Mouse (Mus musculus) small intestine, adult 2 months (tissue): ENCODE data around the gene Efs. TPM values are rescaled to one million over a fixed set of nuclear protein-coding genes. Genes with fewer than 3 reads are reported as not detected.
A peak's percentile ranks its signal among the peaks of the same experiment; 100 is the strongest.

Experiments
- H3K27ac ChIP-seq: fragments of 200-500 bp; 2 replicates; pipeline ENCODE4 v1.5.1; 2012; ENCODE audit warnings: low read depth, low read length, control low read depth, inconsistent platforms; ENCODE audit not compliant: insufficient read depth
- H3K27me3 ChIP-seq: fragments of 200-500 bp; 2 replicates; pipeline ENCODE4 v1.6.1; 2012; ENCODE audit warnings: mild to moderate bottlenecking, moderate library complexity, low read length, inconsistent platforms; ENCODE audit not compliant: control insufficient read depth, insufficient read depth
- H3K36me3 ChIP-seq: fragments of 200-500 bp; 2 replicates; pipeline ENCODE4 v1.6.1; 2012; ENCODE audit warnings: mild to moderate bottlenecking, low read length, control low read depth, inconsistent platforms; ENCODE audit not compliant: control insufficient read depth, insufficient read depth
- H3K4me1 ChIP-seq: fragments of 200-500 bp; 2 replicates; pipeline ENCODE4 v1.6.1; 2012; ENCODE audit warnings: low read length, inconsistent platforms, mixed read lengths; ENCODE audit not compliant: control insufficient read depth, insufficient read depth, insufficient read length
- H3K4me3 ChIP-seq: fragments of 200-500 bp; 2 replicates; pipeline ENCODE4 v1.5.1; 2012; ENCODE audit warnings: low read depth, mild to moderate bottlenecking, control low read depth, inconsistent platforms, low read length, moderate library complexity
- CTCF ChIP-seq: fragments of 200-500 bp; IDR thresholded peaks from 2 replicates; pipeline ENCODE4 v1.5.1; 2012; ENCODE audit warnings: low read depth, mild to moderate bottlenecking, control low read depth, inconsistent platforms, low read length, moderate library complexity, mixed read lengths; ENCODE audit not compliant: insufficient replicate concordance, insufficient read length; ENCODE audit errors: extremely low read depth
- POLR2A ChIP-seq: fragments of 200-500 bp; IDR thresholded peaks from 2 replicates; pipeline ENCODE4 v1.6.1; 2012; ENCODE audit warnings: low read depth, mild to moderate bottlenecking, control low read depth, inconsistent platforms, low read length, moderate library complexity
- WGBS: fragments of 180-500 bp; shearing (Covaris S2); methylation state at CpG from one replicate; pipeline ENCODE4 v1.1.7; 2018; 5-methylcytosine and 5-hydroxymethylcytosine counted together
- polyA plus RNA-seq: library from polyadenylated mRNA; depleted of rRNA; stranded (reverse); fragments of >200 nt; gene quantifications from 2 replicates; pipeline ENCODE4 v1.2.3, GENCODE M21; 2012

Efs gene
- polyA plus RNA-seq, 1 experiment = 5.7 TPM

- no peaks in the 10 kb centered on the region for H3K36me3 ChIP-seq
- no peak within 1 kb of the TSS for H3K4me3 ChIP-seq
- WGBS = 46% methylated on average over 8 of the region's 8 CpGs
- no peaks in the 10 kb centered on the region for H3K4me1 ChIP-seq
- no peak within 1 kb of the TSS for H3K27ac ChIP-seq
- TF ChIP-seq CTCF = no peak
- no peak for TF ChIP-seq POLR2A
- H3K27me3 ChIP-seq = no peaks in the 10 kb centered on the region
Observed at GRCm38 (mm10) chr14:54935904-54936830, 10.2 kb upstream of the Efs start, which contains the start of gene Cmtm5. Cmtm5 (plus strand) TSS chr14:54936261.

- TF ChIP-seq POLR2A (no peak), CTCF (no peak)
- Histone ChIP-seq H3K27me3 (peaks cover 3% of the 10 kb centered on the region; the same call in 1 of the 2 replicates), H3K27ac (no peak within 1 kb of the TSS), H3K4me1 (no peaks in the 10 kb centered on the region), H3K4me3 (no peak within 1 kb of the TSS), H3K36me3 (no peaks in the 10 kb centered on the region)
- WGBS = 54% methylated on average over 6 of the region's 6 CpGs
Observed at GRCm38 (mm10) chr14:54932645-54933150, 6.8 kb upstream of the Efs start, which contains the start of gene Il25. Il25 (plus strand) TSS chr14:54932695.

- H3K27ac ChIP-seq = no peak overlapping the region
- TF ChIP-seq POLR2A (no peak), CTCF (no peak)
- 6% methylated on average over 2 of the region's 2 CpGs for WGBS
Observed at GRCm38 (mm10) chr14:54930431-54930830, 4.5 kb upstream of the Efs start.

GRCm38 (mm10) chr14:54929801-54930200 is 3.9 kb upstream of the Efs start:
- WGBS = 59% methylated on average over 5 of the region's 5 CpGs
- TF ChIP-seq CTCF (no peak), POLR2A (no peak)
- peaks cover 8% of the 10 kb centered on the region; the same call in 1 of the 2 replicates for H3K4me1 ChIP-seq
- peaks cover 26% of the 10 kb centered on the region for H3K27me3 ChIP-seq
- no peak overlapping the region for H3K27ac ChIP-seq
- no peak overlapping the region for H3K4me3 ChIP-seq
- no peaks in the 10 kb centered on the region for H3K36me3 ChIP-seq

More at GRCm38 (mm10) chr14:54930431-54930830, 4.5 kb upstream of the Efs start:
- Histone ChIP-seq H3K4me1 (peaks cover 6% of the 10 kb centered on the region; the same call in 1 of the 2 replicates), H3K4me3 (no peak overlapping the region), H3K36me3 (no peaks in the 10 kb centered on the region), H3K27me3 (peaks cover 24% of the 10 kb centered on the region)

GRCm38 (mm10) chr14:54927296-54927695 is 1.4 kb upstream of the Efs start:
- Histone ChIP-seq H3K36me3 (no peaks in the 10 kb centered on the region), H3K4me1 (peaks cover 8% of the 10 kb centered on the region; the same call in 1 of the 2 replicates), H3K4me3 (no peak overlapping the region), H3K27me3 (peaks cover 26% of the 10 kb centered on the region), H3K27ac (peak overlapping the region; percentile 25; the same call in 1 of the 2 replicates)
- TF ChIP-seq POLR2A (no peak), CTCF (no peak)
- WGBS = 48% methylated on average over 7 of the region's 7 CpGs

- TF ChIP-seq POLR2A (no peak), CTCF (no peak)
- Histone ChIP-seq H3K27me3 (peaks cover 26% of the 10 kb centered on the region), H3K27ac (peak overlapping the region; percentile 49; the same call in 1 of the 2 replicates), H3K36me3 (no peaks in the 10 kb centered on the region), H3K4me1 (peaks cover 8% of the 10 kb centered on the region; the same call in 1 of the 2 replicates), H3K4me3 (peak overlapping the region; percentile 57)
- 3% methylated on average over 57 of the region's 58 CpGs for WGBS
Observed at GRCm38 (mm10) chr14:54926401-54927158, 654 bp upstream of the Efs start.
